Mouse (Mus musculus) embryo, embryonic 11 days (tissue): ENCODE data around the gene Robo4.

Experiments used
- DNase-seq: peaks from one replicate; pipeline ENCODE4 v3.0.0-alpha.2; 2015

Gene Robo4

DNA sequence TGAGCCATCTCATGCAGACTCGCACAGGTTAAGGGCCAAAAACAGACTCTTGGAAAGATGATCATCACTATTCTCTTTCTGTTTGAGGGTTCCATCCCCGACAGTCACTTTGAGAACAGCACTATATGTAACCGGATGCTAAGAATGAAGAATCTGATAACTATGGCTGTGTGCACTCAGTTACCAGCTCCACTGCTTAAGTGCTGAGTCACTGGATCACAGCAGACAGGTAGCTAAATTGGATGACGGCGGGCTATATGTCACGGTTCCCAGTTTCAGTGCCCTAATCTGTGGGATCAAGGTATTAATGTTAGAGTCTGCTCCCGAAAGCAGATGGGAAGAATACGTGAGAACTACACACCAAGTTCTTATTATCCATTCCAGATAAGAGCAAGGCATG is 54.2 kb downstream of the Robo4 start:
- no peak for DNase-seq

DNA sequence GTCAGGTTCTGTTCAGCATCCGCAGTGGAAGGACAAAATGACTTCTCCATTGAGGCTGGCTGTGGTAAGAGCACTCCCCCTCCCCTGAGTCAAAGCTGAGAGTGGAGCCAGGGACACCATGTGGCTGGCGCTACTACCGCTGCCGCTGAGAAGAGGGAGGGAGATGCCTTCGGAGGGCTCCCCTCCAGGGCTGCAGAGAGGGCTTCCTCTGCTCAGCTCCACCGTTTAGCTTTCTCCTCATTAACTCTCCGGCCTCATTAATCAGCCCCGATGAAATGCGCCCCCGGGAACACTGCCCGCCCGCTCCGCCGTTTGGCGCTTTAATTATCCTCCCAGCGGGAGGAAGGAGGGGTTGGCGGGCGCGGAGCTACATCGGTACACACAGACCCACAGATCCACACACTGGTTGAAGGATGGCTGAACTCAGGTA is 54.8 kb downstream of the Robo4 start:
- DNase-seq = peak; percentile 70

DNA sequence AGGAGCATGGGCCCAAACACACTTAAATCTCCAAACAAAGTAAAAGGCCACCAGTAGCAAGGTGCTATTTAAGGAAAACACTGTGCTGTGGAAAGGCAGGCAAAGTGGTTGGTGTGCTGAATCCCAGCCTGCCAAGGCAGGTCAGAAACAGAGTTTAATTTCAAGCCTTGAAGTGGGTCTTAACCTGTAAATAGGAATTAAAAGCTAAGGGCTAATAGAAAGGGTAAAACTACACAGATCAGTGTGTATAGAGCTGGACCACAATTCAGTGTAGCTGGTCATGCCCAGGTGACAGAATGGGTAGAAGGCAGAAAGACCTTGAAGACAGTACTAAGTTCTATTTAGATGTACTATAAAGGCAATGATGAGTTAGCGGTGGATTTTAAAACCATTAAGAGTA is 55.5 kb downstream of the Robo4 start:
- no peak for DNase-seq

DNA sequence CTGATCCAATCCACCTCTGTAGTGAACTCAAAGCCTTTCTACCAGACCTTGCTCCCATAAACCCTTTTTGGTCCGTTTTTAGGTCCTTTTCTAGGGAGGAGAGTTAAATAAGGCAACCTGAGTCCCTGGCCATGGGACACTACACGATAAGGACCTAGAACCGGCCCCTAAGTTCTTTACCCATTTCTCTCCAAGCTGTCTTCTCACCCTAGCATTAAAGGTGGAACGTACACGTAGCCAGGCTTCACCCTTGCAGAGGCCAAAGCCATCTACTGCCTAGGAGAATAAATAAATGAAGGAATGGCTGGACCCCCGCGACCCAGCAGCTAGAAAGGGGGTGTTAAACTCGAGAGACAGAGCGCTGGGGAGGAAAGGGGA is 58.0 kb downstream of the Robo4 start:
- DNase-seq = no peak

DNA sequence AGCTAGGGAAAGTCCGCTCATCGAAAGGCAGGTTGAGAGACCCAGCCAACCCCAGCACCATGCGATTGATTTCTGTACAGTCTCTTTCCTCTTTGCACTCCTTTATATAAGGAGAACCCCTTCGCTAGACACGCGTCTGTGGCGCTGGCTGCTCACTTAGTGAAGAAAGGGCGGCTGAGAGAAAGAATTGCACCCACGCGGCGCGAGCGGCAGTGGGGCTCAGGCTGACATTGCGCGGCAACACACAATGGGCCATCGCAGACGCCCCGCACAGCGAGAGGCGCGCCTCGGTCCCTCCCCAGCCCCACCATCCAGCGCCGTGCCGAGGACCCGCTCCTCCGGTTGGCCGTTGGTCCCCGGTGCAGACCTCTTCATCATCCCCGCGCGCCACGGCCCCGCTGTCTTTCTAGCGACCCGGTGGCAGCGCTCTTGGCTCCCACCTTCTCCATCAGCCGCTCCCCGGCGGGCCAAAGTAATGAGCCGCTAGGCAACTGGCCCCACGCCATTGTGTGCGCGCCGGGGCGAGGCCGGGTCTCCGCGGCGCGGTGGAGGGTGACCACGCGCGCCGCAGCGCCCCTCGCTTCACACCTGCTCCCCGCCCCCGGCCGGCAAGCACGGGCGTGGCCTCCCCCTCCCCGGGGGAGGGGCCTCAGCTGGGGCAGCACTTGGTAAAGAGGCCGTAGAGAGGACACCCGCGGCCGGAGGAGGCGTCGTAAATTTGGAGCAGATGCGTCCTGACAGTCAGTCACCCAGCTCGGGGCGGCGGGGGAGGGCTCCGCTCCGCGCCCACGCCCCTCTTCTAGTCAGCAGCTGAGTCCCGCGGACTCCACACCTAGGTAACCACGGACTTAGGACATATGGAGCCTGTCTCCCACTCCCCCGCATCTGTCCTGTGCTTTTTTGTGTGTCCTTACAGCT is 58.6 kb downstream of the Robo4 start:
- DNase-seq = peak; percentile 76

DNA sequence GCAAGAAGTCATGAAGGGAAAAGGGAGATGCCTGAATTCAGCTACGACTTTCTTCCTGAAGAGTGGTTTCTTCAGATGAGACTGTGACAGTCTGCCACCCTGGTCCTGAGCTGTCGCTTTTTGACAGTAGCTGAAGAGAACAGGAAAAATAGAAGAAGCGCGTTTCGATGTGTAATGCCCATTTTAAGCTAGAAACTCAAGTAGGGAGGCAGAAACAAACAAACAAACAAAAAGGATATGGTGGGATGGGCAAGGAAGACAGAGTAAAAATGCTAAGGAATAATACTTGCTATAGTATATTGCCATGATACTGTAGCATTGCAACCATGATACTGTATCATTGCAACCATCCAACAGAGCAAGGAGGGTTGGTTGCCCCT is 59.3 kb downstream of the Robo4 start:
- DNase-seq = no peak

DNA sequence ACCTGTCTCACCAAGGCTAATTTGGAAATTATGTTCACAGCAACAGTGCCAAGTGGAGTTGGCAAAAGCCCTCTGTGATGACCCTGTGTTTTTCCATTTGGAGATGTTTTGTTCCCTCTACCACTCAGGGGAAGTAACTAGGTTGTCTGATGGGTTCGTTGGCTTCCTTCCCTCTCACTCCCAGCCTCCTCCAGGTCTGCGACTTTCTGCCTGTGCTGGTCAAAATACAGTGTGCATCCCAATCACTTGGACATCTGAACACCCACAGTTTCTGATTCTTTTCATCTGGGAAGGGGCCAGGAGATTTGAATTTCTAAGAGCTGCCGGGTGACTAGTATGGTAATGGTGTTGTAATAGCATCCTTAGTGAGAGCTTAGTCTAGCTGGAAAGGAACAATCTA is 59.9 kb downstream of the Robo4 start:
- no peak for DNase-seq

DNA sequence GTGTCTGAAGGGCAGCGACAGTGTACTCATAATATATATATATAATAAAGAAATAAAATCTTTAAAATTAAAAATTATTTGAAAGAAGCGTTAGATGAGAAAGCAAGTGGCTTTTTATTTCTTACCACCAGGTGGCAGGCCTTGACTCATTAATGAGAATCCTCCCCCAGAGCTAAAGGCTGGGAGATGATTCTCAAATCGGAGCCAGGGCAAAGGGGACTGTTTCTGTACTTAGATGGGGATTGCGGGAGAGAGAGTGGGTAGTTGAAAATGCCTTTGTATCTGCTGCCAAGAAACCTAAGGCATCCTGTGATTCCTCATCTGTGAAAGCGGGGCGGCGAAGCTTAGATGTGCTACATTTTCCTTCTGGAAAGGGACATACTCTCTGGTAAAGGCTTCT is 61.1 kb downstream of the Robo4 start:
- peak; percentile 85 for DNase-seq
